Mouse (Mus musculus) gastrocnemius, postnatal 4 days (tissue): ENCODE measurements at regions not wholly inside any gene's neighbourhood (a gene's known extent, or its start where the extent isn't known, plus 50 kb on each side); places are given as distances from the start of the nearest gene placed in this dataset.

Experiments used
- DNase-seq, 2 experiments: peaks; one replicate each; pipeline ENCODE4 v3.0.0; 2021 to 2022; ENCODE audit warnings: low spot score in 2 of 2, mixed read lengths in 2 of 2

GRCm38 (mm10) chr7:71491128-71491527 is 139.8 kb upstream of the Gm10295 start:
- DNase-seq, result no peak

GRCm38 (mm10) chr7:71488016-71488650 is 136.8 kb upstream of the Gm10295 start:
- DNase-seq, result no peak

- DNase-seq, result no peak
These were observed 124.1 kb upstream of the Gm10295 start for GRCm38 (mm10) chr7:71475383-71475782.

GRCm38 (mm10) chr7:71472384-71473141 is 121.3 kb upstream of the Gm10295 start:
- no peak for DNase-seq

- peak; percentile 17 to 39 for DNase-seq
These were observed 120.5 kb upstream of the Gm10295 start for GRCm38 (mm10) chr7:71471658-71472383.

GRCm38 (mm10) chr7:71471319-71471657 is 120.0 kb upstream of the Gm10295 start:
- no peak for DNase-seq

- no peak for DNase-seq
These were observed 119.1 kb upstream of the Gm10295 start for GRCm38 (mm10) chr7:71470418-71470817.

- no peak for DNase-seq
These were observed 118.7 kb upstream of the Gm10295 start for GRCm38 (mm10) chr7:71469951-71470350.

- DNase-seq, result no peak
These were observed 116.3 kb upstream of the Gm10295 start for GRCm38 (mm10) chr7:71467436-71468127.

GRCm38 (mm10) chr7:71464127-71464526 is 112.8 kb upstream of the Gm10295 start:
- DNase-seq, result no peak

- no peak for DNase-seq
These were observed 112.3 kb upstream of the Gm10295 start for GRCm38 (mm10) chr7:71463565-71463964.

- DNase-seq, result no peak
These were observed 108.5 kb upstream of the Gm10295 start for GRCm38 (mm10) chr7:71459805-71460204.

GRCm38 (mm10) chr7:71458104-71458754 is 106.9 kb upstream of the Gm10295 start:
- DNase-seq, result no peak

GRCm38 (mm10) chr7:71457409-71458103 is 106.3 kb upstream of the Gm10295 start:
- no peak for DNase-seq

- no peak for DNase-seq
These were observed 105.1 kb upstream of the Gm10295 start for GRCm38 (mm10) chr7:71456421-71456820.

- no peak for DNase-seq
These were observed 89.3 kb upstream of the Gm10295 start for GRCm38 (mm10) chr7:71440330-71441240.

- DNase-seq, result no peak
These were observed 74.7 kb upstream of the Gm10295 start for GRCm38 (mm10) chr7:71425982-71426381.

GRCm38 (mm10) chr7:71419261-71419660 is 68.0 kb upstream of the Gm10295 start:
- no peak for DNase-seq

GRCm38 (mm10) chr7:71418856-71419255 is 67.6 kb upstream of the Gm10295 start:
- no peak for DNase-seq
